Mouse (Mus musculus): ENCODE measurements around the gene Stard8.

Gene Stard8

GRCm38 (mm10) chrX:99035407-99035806 is 32.4 kb downstream of the Stard8 start:
- no peak for TF ChIP-seq GATA4 (IDR thresholded peaks at IDR 0.05; ENCODE audit: insufficient replicate concordance, low read length)

GRCm38 (mm10) chrX:99042451-99042951 is 39.5 kb downstream of the Stard8 start:
- TF ChIP-seq GATA4 (IDR thresholded peaks at IDR 0.05; ENCODE audit: insufficient replicate concordance, low read length): no peak

GRCm38 (mm10) chrX:99043275-99043674 is 40.2 kb downstream of the Stard8 start:
- no peak for TF ChIP-seq GATA4 (IDR thresholded peaks at IDR 0.05; ENCODE audit: insufficient replicate concordance, low read length)

- no peak for TF ChIP-seq GATA4 (IDR thresholded peaks at IDR 0.05; ENCODE audit: insufficient replicate concordance, low read length)
These were observed 40.7 kb downstream of the Stard8 start for GRCm38 (mm10) chrX:99043739-99044138.

GRCm38 (mm10) chrX:99045315-99045714 is 42.3 kb downstream of the Stard8 start:
- TF ChIP-seq GATA4 (IDR thresholded peaks at IDR 0.05; ENCODE audit: insufficient replicate concordance, low read length): no peak

GRCm38 (mm10) chrX:99046360-99047055 is 43.5 kb downstream of the Stard8 start:
- TF ChIP-seq GATA4 (IDR thresholded peaks at IDR 0.05; ENCODE audit: insufficient replicate concordance, low read length): peak; percentile 57; the same call in 1 of the 2 replicates

- TF ChIP-seq GATA4 (IDR thresholded peaks at IDR 0.05; ENCODE audit: insufficient replicate concordance, low read length): no peak
These were observed 45.1 kb downstream of the Stard8 start for GRCm38 (mm10) chrX:99048111-99048510.

GRCm38 (mm10) chrX:99049247-99049646 is 46.2 kb downstream of the Stard8 start:
- TF ChIP-seq GATA4 (IDR thresholded peaks at IDR 0.05; ENCODE audit: insufficient replicate concordance, low read length): peak; percentile 81

- TF ChIP-seq GATA4 (IDR thresholded peaks at IDR 0.05; ENCODE audit: insufficient replicate concordance, low read length): peak; percentile 79; the same call in 1 of the 2 replicates
These were observed 47.9 kb downstream of the Stard8 start for GRCm38 (mm10) chrX:99050736-99051481.

- no peak for TF ChIP-seq GATA4 (IDR thresholded peaks at IDR 0.05; ENCODE audit: insufficient replicate concordance, low read length)
These were observed 49.2 kb downstream of the Stard8 start for GRCm38 (mm10) chrX:99052255-99052654.

- no peak for TF ChIP-seq GATA4 (IDR thresholded peaks at IDR 0.05; ENCODE audit: insufficient replicate concordance, low read length)
These were observed 51.5 kb downstream of the Stard8 start for GRCm38 (mm10) chrX:99054512-99054911.

GRCm38 (mm10) chrX:99057772-99058440 is 54.9 kb downstream of the Stard8 start:
- no peak for TF ChIP-seq GATA4 (IDR thresholded peaks at IDR 0.05; ENCODE audit: insufficient replicate concordance, low read length)

- TF ChIP-seq GATA4 (IDR thresholded peaks at IDR 0.05; ENCODE audit: insufficient replicate concordance, low read length): no peak
These were observed 56.1 kb downstream of the Stard8 start for GRCm38 (mm10) chrX:99059119-99059518.

- TF ChIP-seq GATA4 (IDR thresholded peaks at IDR 0.05; ENCODE audit: insufficient replicate concordance, low read length): no peak
These were observed 62.5 kb downstream of the Stard8 start for GRCm38 (mm10) chrX:99065582-99065981.

- no peak for TF ChIP-seq GATA4 (IDR thresholded peaks at IDR 0.05; ENCODE audit: insufficient replicate concordance, low read length)
These were observed 63.5 kb downstream of the Stard8 start for GRCm38 (mm10) chrX:99066550-99066949.

- TF ChIP-seq GATA4 (IDR thresholded peaks at IDR 0.05; ENCODE audit: insufficient replicate concordance, low read length): no peak
These were observed 64.2 kb downstream of the Stard8 start for GRCm38 (mm10) chrX:99067232-99067631.

All from liver, adult (tissue).